Mouse (Mus musculus) 3T3-L1 (cell line): Measurements from ENCODE around the gene Il11ra2.
"Not testable (repeated sequence)": the region's sequence is repeated elsewhere in the genome, so short reads cannot be mapped to it uniquely, and the experiment has no call there.

ENCODE experiments used
- DNase-seq: peaks from one replicate; pipeline ENCODE4 v3.0.0-alpha.2; 2015; ENCODE audit warnings: low read depth, low spot score

Gene Il11ra2

DNA sequence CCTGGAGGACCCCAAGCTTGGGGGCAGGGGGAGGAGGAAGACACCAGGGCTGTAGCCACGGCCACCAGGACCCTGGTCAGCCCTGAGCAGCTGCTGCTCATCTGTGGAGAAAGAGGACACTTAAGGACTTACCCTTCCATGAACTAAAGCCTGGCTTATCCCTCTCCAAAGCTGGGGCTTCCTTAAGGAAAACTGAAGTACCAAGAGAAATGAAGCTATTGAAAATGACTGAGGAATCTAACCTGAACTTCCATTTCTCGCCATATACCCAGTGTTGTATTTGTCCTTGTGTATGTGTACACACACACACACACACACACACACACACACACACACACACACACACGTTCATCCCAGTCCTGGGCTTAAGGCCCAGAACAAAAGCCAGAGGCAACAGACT is at the start of gene Il11ra2:
Gene Il11ra2, minus strand, starts transcription at position 101 of the 400 bp plus-strand sequence.
- DNase-seq: not testable (repeated sequence)

- not testable (repeated sequence) for DNase-seq
Measured at GRCm38 (mm10) chr4:42682183-42682524, 20.5 kb upstream of the Il11ra2 start.

GRCm38 (mm10) chr4:42681473-42682182 is 19.9 kb upstream of the Il11ra2 start:
- DNase-seq: not testable (repeated sequence)

GRCm38 (mm10) chr4:42680374-42681356 is 19.0 kb upstream of the Il11ra2 start:
- not testable (repeated sequence) for DNase-seq

DNA sequence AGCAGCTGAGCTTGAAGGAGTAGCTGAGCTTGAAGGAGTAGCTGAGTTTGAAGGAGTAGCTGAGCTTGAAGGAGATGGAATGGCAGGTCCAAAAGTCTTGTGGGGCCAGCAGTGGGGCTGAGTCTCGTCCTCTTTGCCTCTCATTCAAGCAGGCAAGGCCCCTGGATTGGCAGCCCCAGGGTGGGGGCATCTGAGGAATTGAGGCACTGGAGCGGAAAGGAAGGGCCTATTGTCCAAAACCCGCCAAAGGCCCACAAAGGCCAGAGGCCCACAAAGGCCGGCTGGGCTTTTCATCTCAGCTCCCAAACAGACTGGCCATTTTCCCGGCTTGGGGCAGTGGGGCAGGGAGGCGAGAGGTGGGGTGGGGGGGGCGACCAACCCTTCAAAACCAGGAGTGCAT is 17.7 kb upstream of the Il11ra2 start:
- DNase-seq: not testable (repeated sequence)

DNA sequence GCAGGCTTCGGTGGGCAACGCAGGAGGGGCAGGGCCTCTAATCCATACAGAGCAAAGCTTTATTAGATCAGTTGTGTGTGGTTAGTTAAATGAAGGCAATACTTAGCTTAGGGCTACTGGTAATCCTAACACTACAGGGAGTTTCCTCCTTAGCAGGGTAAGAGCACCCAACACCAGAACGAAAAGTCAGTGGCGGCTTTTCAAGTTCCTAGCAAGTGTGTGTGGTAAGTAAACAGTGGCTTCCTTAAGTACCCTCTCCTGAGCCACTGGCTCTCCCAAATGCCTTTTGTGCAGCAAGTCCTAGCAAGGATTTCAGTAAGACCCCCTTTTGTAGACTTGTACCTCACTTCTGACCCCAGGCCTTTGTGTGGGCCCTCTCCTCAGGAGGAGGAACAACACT is 13.7 kb upstream of the Il11ra2 start:
- DNase-seq: not testable (repeated sequence)

DNA sequence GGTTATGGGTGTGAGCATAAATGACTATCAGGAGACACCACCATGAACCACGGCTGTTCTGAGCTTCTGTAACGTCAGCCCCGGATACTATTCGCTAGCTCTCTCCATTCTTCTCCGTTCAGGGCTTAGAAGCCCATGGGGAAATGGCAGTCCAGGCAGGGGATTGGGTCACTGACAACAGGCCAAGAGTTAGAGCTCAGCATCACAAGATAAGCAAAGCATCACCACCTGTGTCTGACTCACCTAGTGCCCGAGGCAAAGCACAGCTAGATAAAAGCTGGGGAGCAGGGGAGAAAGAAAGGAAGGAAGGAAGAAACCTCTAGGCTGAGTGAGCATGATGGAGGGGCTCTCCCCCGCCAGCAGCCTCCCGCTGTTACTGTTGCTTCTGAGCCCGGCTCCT is 6.7 kb downstream of the Il11ra2 start, which contains the start of gene Ccl27b:
Gene Ccl27b, plus strand, starts transcription at position 301 of the 400 bp plus-strand sequence.
- DNase-seq: not testable (repeated sequence)

GRCm38 (mm10) chr4:42629419-42629818 is 32.3 kb downstream of the Il11ra2 start, which contains the start of gene Gm2564:
Gene Gm2564 (plus strand): TSS chr4:42629719.
- DNase-seq: not testable (repeated sequence)

- not testable (repeated sequence) for DNase-seq
Measured at GRCm38 (mm10) chr4:42611895-42612294, 49.8 kb downstream of the Il11ra2 start, which contains the start of gene Gm10591. Gene Gm10591 (plus strand): TSS chr4:42612195.
